Mouse (Mus musculus): ENCODE results near the gene Snca. TPM values are rescaled to one million over a fixed set of nuclear protein-coding genes. Genes with fewer than 3 reads are reported as not detected.

The Snca gene
- polyA plus RNA-seq (2016; fragmentation: Nextera tagmentation; extraction: Ambion mirVana) = 8.9 and 12.6 TPM in 2 replicates

- H3K27me3 ChIP-seq = peaks cover 16% of the 10 kb centered on the region
- peak within 1 kb of the TSS; percentile 58 for H3K9ac ChIP-seq (replicated peaks)
- H3K4me1 ChIP-seq (replicated peaks) = peaks cover 13% of the 10 kb centered on the region
- no peaks in the 10 kb centered on the region for H3K36me3 ChIP-seq
- peak within 1 kb of the TSS; percentile 24; the same call in 1 of the 2 replicates for H3K27ac ChIP-seq
- 3% methylated on average over 14 of the region's 14 CpGs for WGBS
- H3K4me2 ChIP-seq = peak within 1 kb of the TSS; percentile 87
- no peak for ATAC-seq (ENCODE audit: insufficient number of reproducible peaks, insufficient read depth, low FRiP score, low TSS enrichment, low read depth)
- H3K9me3 ChIP-seq = no peaks in the 10 kb centered on the region
- H3K4me3 ChIP-seq (replicated peaks) = peak within 1 kb of the TSS; percentile 46
These were observed at the start of gene Snca for GRCm38 (mm10) chr6:60829282-60829891. Snca (minus strand) TSS chr6:60829855.

- no peak for ATAC-seq (ENCODE audit: insufficient number of reproducible peaks, insufficient read depth, low FRiP score, low TSS enrichment, low read depth)
- Histone ChIP-seq H3K9me3 (no peaks in the 10 kb centered on the region), H3K4me2 (no peak overlapping the region), H3K4me1 (replicated peaks) (no peaks in the 10 kb centered on the region), H3K9ac (replicated peaks) (no peak overlapping the region), H3K27ac (no peak overlapping the region), H3K27me3 (no peaks in the 10 kb centered on the region), H3K36me3 (no peaks in the 10 kb centered on the region), H3K4me3 (replicated peaks) (no peak overlapping the region)
- 75% methylated on average over 1 of the region's 1 CpGs for WGBS
These were observed 40.5 kb upstream of the Snca start for GRCm38 (mm10) chr6:60870126-60870525.

DNA sequence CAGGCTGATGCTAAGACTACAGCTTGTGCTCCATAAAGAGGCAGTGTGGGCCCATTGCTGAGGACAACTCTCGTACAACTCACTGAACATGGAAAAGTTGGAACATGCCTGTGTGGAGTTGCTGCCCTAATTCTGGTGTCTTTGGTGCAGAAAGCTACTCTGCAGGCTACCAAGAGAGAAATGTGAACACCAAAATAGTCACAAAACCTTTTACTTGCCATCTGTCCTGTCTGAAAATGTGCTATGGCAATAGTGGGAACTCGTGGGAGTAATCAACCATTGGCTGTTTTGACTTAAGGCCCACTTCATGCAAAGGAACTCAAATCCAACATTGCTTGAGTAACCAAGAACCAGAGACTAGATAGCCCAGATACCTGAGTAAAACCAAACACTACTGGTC lies 26.9 kb upstream of the Snca start:
- Histone ChIP-seq H3K9me3 (no peaks in the 10 kb centered on the region), H3K27me3 (no peaks in the 10 kb centered on the region), H3K36me3 (no peaks in the 10 kb centered on the region), H3K4me2 (no peak overlapping the region), H3K4me3 (replicated peaks) (no peak overlapping the region), H3K9ac (replicated peaks) (no peak overlapping the region), H3K27ac (no peak overlapping the region), H3K4me1 (replicated peaks) (no peaks in the 10 kb centered on the region)
- 69% methylated on average over 2 of the region's 2 CpGs for WGBS
- no peak for ATAC-seq (ENCODE audit: insufficient number of reproducible peaks, insufficient read depth, low FRiP score, low TSS enrichment, low read depth)

GRCm38 (mm10) chr6:60851690-60852089 lies 22.0 kb upstream of the Snca start:
- Histone ChIP-seq H3K27ac (no peak overlapping the region), H3K4me3 (replicated peaks) (no peak overlapping the region), H3K9me3 (no peaks in the 10 kb centered on the region), H3K4me1 (replicated peaks) (no peaks in the 10 kb centered on the region), H3K27me3 (no peaks in the 10 kb centered on the region), H3K9ac (replicated peaks) (no peak overlapping the region), H3K36me3 (no peaks in the 10 kb centered on the region), H3K4me2 (no peak overlapping the region)
- WGBS = 91% methylated on average over 2 of the region's 2 CpGs
- no peak for ATAC-seq (ENCODE audit: insufficient number of reproducible peaks, insufficient read depth, low FRiP score, low TSS enrichment, low read depth)

DNA sequence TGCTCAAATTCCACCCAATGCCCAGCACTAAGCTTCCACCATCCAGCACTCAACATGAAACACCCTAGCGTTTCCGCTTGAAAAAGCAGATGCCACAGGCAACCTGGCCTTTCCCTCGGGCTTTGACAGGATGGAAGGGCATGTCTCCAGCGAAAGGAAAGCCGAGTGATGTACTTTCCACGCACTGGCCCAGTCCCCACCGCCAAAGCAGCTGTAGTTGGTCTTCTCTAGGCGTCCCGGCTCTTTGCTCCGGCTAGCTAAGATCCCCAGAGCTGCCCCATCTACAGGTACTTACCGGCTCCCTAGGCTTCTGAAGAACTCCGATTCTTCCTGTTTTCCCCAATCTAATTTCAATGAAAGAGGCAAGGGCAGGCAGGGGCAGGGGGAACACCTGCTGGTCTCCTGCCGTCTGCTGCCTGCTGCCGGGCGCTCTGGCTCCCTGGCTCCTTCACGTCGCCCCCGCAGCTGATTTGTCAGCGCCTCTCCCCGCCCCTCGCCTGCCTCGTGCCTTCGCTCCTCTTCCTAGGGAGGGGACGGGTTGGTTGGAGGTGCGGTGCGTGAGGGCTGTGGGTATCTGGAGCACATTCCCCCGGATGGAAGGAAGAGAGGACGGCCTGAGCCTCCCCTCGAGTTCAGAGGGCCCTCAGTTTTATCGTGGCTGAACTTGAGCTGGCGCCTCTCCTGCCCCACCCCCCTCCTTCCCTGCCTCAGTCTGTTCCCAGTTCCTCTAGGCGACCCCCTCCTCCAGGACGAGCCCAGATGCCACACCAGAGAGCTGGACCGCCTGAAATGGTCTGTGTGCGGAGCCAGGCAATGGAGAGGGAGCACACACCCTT lies 1.0 kb downstream of the Snca start:
- H3K9ac ChIP-seq (replicated peaks) = peak overlapping the region; percentile 58
- H3K4me1 ChIP-seq (replicated peaks) = peaks cover 13% of the 10 kb centered on the region
- H3K27ac ChIP-seq = peak overlapping the region; percentile 24; the same call in 1 of the 2 replicates
- peak; percentile 77 for ATAC-seq (ENCODE audit: insufficient number of reproducible peaks, insufficient read depth, low FRiP score, low TSS enrichment, low read depth)
- 2% methylated on average over 35 of the region's 35 CpGs for WGBS
- peak overlapping the region; percentile 87 for H3K4me2 ChIP-seq
- H3K4me3 ChIP-seq (replicated peaks) = peak overlapping the region; percentile 46
- no peaks in the 10 kb centered on the region for H3K9me3 ChIP-seq
- no peaks in the 10 kb centered on the region for H3K36me3 ChIP-seq
- H3K27me3 ChIP-seq = peaks cover 16% of the 10 kb centered on the region

GRCm38 (mm10) chr6:60828047-60828428 lies 1.6 kb downstream of the Snca start:
- Histone ChIP-seq H3K4me2 (peak overlapping the region; percentile 87), H3K27me3 (peaks cover 16% of the 10 kb centered on the region), H3K9me3 (no peaks in the 10 kb centered on the region), H3K4me3 (replicated peaks) (peak overlapping the region; percentile 46), H3K4me1 (replicated peaks) (peaks cover 13% of the 10 kb centered on the region), H3K9ac (replicated peaks) (no peak overlapping the region), H3K36me3 (no peaks in the 10 kb centered on the region), H3K27ac (no peak overlapping the region)
- no peak for ATAC-seq (ENCODE audit: insufficient number of reproducible peaks, insufficient read depth, low FRiP score, low TSS enrichment, low read depth)
- WGBS = 36% methylated on average over 1 of the region's 1 CpGs

DNA sequence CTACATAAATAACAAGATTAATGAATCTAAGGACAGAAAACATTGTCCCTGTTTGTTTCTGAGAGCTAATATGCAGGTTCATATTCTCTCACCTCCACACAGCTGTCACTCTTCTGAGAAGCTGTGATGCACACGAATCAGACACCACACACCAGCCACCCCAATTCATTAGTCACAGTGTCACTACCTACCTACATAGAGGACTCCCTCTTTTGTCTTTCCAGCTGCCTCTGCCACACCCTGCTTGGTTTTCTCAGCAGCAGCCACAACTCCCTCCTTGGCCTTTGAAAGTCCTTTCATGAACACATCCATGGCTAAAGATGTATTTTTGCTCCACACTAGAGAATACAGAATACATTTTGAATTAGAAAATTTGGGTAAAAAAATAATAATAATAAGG lies 2.4 kb downstream of the Snca start:
- no peak overlapping the region for H3K27ac ChIP-seq
- no peak for ATAC-seq (ENCODE audit: insufficient number of reproducible peaks, insufficient read depth, low FRiP score, low TSS enrichment, low read depth)
- WGBS = 42% methylated on average over 1 of the region's 1 CpGs

GRCm38 (mm10) chr6:60819272-60819671 lies 10.4 kb downstream of the Snca start:
- 86% methylated on average over 1 of the region's 1 CpGs for WGBS
- H3K9ac ChIP-seq (replicated peaks) = no peak overlapping the region
- no peaks in the 10 kb centered on the region for H3K36me3 ChIP-seq
- no peaks in the 10 kb centered on the region for H3K4me1 ChIP-seq (replicated peaks)
- no peak overlapping the region for H3K4me2 ChIP-seq
- no peaks in the 10 kb centered on the region for H3K9me3 ChIP-seq
- no peaks in the 10 kb centered on the region for H3K27me3 ChIP-seq
- ATAC-seq (ENCODE audit: insufficient number of reproducible peaks, insufficient read depth, low FRiP score, low TSS enrichment, low read depth) = no peak
- H3K4me3 ChIP-seq (replicated peaks) = no peak overlapping the region
- H3K27ac ChIP-seq = no peak overlapping the region

More for the DNA sequence above, 2.4 kb downstream of the Snca start:
- H3K36me3 ChIP-seq = no peaks in the 10 kb centered on the region
- no peaks in the 10 kb centered on the region for H3K9me3 ChIP-seq
- H3K4me2 ChIP-seq = no peak overlapping the region
- H3K9ac ChIP-seq (replicated peaks) = no peak overlapping the region
- H3K4me1 ChIP-seq (replicated peaks) = peaks cover 13% of the 10 kb centered on the region
- H3K27me3 ChIP-seq = peaks cover 16% of the 10 kb centered on the region
- no peak overlapping the region for H3K4me3 ChIP-seq (replicated peaks)

DNA sequence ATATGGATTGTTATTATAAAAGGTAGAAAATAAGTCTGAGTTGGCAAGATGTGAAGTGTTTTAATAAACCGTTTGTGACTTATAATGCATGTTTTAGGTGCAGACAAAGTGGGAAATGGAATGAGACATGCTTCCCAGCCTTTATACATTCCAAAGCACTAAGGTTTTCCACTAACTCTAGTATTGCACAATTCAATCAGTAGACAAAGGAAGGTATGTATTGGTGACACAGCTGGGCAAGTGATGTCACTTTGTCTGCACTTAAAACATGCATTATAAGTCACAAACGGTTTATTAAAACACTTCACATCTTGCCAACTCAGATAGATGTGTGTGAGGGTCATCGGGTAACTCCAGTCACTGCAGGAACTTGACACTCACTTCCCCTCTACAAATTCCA lies 16.1 kb downstream of the Snca start:
- no peak overlapping the region for H3K4me3 ChIP-seq (replicated peaks)
- H3K27ac ChIP-seq = no peak overlapping the region
- ATAC-seq (ENCODE audit: insufficient number of reproducible peaks, insufficient read depth, low FRiP score, low TSS enrichment, low read depth) = no peak
- H3K9me3 ChIP-seq = no peaks in the 10 kb centered on the region
- no peaks in the 10 kb centered on the region for H3K4me1 ChIP-seq (replicated peaks)
- 69% methylated on average over 3 of the region's 3 CpGs for WGBS
- no peaks in the 10 kb centered on the region for H3K27me3 ChIP-seq
- H3K36me3 ChIP-seq = no peaks in the 10 kb centered on the region
- H3K9ac ChIP-seq (replicated peaks) = no peak overlapping the region
- H3K4me2 ChIP-seq = no peak overlapping the region

GRCm38 (mm10) chr6:60798266-60798665 lies 31.4 kb downstream of the Snca start:
- H3K4me2 ChIP-seq = no peak overlapping the region
- no peak for ATAC-seq (ENCODE audit: insufficient number of reproducible peaks, insufficient read depth, low FRiP score, low TSS enrichment, low read depth)

GRCm38 (mm10) chr6:60793659-60794365 lies 35.8 kb downstream of the Snca start:
- Histone ChIP-seq H3K4me1 (replicated peaks) (no peaks in the 10 kb centered on the region), H3K9me3 (no peaks in the 10 kb centered on the region), H3K4me2 (no peak overlapping the region), H3K27me3 (no peaks in the 10 kb centered on the region), H3K36me3 (no peaks in the 10 kb centered on the region), H3K4me3 (replicated peaks) (no peak overlapping the region), H3K27ac (no peak overlapping the region), H3K9ac (replicated peaks) (no peak overlapping the region)
- ATAC-seq (ENCODE audit: insufficient number of reproducible peaks, insufficient read depth, low FRiP score, low TSS enrichment, low read depth) = no peak
- WGBS = 81% methylated on average over 3 of the region's 3 CpGs

More at GRCm38 (mm10) chr6:60798266-60798665, 31.4 kb downstream of the Snca start:
- no peak overlapping the region for H3K27ac ChIP-seq
- H3K4me3 ChIP-seq (replicated peaks) = no peak overlapping the region
- H3K27me3 ChIP-seq = no peaks in the 10 kb centered on the region
- WGBS = 93% methylated on average over 1 of the region's 1 CpGs
- no peaks in the 10 kb centered on the region for H3K36me3 ChIP-seq
- no peaks in the 10 kb centered on the region for H3K9me3 ChIP-seq
- H3K9ac ChIP-seq (replicated peaks) = no peak overlapping the region
- H3K4me1 ChIP-seq (replicated peaks) = no peaks in the 10 kb centered on the region

All from limb, embryonic 12.5 days (tissue).